Mouse (Mus musculus) thymus, postnatal 4 days (tissue): ENCODE measurements at regions not wholly inside any gene's neighbourhood (a gene's known extent, or its start where the extent isn't known, plus 50 kb on each side); places are given as distances from the start of the nearest gene placed in this dataset.
A peak's percentile ranks its signal among the peaks of the same experiment; 100 is the strongest.

Source experiments
- DNase-seq: peaks from one replicate; pipeline ENCODE4 v3.0.0; 2021

DNA sequence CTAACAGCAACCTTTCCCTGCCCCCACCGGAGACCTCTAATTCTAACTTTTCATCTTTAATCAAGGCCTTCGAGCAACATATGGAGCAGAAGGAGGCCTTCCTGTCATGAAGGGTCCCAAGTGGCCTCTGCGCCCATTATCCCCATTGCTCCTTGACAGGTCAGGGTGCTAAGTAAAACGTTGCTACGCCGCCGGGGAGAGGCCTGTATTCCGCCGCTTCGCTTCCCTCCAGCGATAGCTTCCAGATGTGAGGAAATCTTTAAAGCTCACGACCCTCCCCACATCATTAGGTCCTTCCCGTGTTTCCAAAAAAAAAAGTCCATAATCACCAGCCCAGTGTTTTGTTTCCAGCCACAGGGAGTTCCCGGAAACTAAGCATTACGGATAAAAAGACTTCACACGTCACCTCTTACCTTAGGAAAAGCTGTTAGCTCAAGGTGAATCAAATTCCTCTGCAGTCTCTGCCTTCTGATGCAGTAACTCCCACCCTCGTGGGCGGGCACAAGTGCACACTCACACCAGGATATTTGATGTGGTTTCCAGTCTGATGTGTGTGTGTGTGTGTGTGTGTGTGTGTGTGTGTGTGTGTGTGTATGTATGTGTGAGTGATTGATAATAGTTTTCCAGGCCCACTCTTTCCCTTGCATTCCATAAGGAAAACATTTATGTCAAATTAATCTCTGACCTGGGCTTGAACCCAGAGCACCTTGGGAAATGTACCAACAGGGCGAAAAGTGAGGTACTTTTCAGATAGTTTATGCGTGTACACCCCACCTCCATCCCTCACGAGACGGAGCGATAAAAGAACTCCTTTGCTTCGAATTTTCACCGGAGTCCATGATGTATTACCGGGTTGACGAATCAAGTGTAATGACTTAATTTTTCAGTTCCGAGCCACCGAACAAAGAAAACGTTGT is 107.5 kb downstream of the Gm45692 start:
- DNase-seq = no peak

DNA sequence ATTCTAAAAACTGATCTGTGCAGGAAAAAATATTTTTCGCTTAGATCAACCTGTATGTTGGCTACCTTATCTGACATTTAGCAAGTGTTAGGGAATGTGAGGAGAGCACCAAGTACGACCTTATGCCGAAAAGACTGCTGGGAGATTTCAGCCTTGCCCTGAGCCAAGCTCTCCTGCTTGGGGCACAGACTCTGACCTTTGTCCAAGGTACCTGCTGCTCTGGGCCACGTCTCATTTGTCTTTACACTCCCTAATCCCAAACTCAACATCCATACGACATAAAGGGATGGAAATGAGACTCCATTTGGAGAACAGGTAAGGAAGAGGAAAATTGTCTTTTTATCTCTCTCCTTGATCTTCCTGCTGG is 108.2 kb downstream of the Gm45692 start:
- no peak for DNase-seq

DNA sequence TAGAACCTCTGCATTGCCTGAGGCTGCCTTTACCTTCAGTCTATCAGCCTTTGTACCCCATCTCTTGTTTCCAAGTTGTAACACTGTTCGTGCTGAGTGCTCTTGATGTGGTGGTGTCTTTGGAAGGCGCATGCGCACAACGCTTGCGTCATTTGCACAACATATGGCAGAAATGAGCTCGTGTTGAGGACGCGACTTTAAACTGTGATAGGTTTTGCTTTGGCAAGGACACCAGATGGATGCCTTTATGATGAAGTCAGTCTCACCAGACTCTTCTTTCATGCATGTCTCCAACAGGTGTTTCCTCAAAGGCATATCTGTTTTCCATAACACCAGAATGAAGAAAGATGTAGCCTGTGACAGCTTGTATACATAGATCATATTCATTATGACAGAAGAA is 110.2 kb downstream of the Gm45692 start:
- DNase-seq = no peak

- no peak for DNase-seq
Observed at GRCm38 (mm10) chr8:26239075-26239474, 119.7 kb downstream of the Gm45692 start.

DNA sequence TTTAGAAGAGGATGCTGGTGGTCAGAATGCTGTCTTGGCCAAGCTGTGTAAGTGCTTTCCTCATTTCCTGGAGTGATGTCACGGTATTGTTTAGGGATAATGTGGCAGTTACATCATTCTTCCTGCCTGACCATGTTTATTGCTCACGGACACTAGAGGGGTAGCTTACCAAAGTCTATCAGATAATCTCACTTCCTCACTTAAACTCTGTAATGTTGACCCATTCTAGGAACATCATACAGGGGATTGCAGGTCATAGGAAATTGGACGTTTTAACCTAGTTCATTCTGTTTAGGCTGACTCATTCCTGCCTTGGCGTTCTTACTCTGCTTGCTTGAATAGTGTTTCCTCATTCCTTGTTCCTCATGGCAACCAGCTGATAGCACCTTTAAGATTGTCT is 120.3 kb downstream of the Gm45692 start:
- DNase-seq = no peak

DNA sequence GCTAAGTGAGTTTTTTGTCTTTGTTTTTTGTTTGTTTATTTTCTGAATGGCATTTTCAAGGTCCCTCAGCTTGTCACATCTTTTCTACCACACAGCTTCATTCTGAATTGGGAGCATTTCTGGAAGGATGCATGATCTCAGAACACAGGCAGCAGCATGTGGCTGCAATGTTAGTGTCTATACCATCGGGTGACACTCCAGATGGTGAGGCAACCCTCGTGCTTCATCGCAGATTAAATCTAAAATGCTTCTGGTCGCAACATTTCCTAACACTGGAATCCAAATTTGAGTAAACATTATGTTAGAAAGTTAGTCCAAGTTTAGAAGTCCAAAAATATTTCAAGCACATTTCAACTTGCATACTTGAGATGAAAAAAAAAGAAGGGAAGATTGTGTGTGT is 124.4 kb downstream of the Gm45692 start:
- DNase-seq = no peak

DNA sequence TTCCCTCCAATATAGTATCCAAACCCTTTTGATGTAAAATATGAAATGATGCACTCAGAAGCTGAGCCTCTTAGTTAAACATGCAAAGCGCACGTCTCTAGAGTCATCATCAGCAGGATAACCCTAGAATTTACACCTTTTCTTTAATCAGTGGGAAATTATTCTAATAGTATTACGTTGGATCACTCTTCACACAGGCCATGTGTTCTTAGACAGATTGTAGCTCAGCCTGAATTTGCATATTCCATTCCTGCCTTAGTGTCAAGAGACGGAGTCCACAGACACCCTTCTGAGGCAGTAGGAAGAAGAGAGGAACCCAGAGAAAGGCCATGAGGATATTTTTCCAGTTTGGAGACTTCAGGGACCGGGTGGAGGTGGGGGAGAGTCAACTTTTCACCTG is 125.0 kb downstream of the Gm45692 start:
- no peak for DNase-seq

DNA sequence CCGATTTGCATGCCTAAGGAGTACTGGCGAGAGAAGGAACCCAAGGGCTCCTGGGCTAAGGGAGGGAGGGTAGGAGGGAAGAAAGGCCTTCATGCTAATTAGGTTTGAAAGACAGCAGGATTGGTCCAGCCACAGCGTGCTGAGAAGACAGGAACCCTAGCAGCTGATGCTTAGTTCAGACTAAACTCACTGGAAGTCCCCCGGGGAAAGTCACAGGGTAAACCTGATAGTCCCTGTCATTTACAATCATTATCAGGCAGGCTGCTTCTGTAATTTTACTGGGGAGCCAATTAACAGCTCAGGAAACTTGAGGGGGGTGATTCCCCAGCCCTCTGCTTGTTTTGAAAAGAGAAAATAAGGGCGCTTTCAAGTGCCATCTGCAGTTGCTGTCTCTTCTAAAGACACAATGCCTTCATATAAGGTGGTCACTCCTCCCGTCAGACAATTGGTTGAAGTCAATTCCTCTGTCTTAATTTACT is 135.9 kb downstream of the Gm45692 start:
- no peak for DNase-seq

- no peak for DNase-seq
Observed at GRCm38 (mm10) chr8:26260294-26260693, 141.0 kb downstream of the Gm45692 start.

DNA sequence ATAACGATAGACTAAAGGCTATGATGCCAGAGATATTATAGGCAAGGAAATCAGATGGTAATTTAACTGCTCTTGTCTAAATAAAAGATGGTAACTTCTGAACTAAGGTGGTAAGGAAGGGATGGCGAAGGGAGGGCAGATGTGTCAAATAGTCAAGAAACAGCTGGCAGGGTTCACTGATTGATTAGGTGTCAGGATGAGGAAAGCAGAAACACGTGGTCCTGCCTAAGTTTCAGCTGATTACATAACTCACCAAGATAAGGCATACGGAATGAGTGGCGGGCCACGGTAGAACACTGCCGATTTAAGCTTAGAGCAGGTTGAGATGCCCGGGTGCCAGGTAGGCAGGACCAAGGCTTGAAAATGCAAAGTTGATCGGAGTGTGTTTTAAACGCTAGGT is 143.2 kb downstream of the Gm45692 start:
- no peak for DNase-seq

DNA sequence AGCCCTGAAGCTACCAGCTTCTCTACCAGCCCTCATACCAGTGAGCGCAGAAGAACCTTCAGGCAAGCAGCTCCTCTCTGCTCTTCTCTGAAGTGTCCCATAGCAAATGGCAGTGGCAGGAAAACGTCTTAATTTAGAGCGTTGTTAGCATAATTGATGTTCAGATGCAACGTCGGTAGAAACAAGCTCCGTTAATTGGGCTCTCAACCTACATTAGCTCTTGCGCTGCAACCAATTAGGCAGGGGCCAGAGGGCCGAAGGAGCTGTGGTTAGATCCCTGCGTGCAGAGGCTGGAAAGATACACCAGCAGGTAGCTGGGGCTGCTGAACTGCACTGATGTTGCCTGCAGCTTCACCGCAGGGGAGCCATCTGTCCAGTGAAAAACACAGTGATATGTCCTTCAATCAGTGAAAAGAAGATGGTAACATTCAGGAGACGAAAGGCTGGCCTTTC is 145.6 kb downstream of the Gm45692 start:
- no peak for DNase-seq

DNA sequence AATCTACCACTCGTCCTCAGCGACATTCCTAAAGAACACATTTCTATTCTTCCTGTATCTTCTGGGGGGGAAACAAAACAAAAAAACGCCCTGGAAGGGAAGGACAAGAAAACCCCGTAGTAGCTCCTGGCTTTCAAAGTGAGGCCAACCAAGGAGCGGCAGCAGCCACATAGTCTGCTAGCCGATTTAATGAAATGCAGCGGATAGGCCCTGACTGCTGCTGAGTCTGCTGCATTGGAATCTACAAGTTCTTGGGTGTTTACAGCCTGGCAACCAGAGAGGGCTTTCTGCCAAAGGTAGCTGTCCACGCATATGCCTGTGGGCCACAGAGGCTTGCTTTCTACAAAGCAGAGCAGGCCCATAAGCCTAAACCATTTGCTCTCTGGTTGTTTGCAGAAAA is 146.0 kb downstream of the Gm45692 start:
- no peak for DNase-seq

DNA sequence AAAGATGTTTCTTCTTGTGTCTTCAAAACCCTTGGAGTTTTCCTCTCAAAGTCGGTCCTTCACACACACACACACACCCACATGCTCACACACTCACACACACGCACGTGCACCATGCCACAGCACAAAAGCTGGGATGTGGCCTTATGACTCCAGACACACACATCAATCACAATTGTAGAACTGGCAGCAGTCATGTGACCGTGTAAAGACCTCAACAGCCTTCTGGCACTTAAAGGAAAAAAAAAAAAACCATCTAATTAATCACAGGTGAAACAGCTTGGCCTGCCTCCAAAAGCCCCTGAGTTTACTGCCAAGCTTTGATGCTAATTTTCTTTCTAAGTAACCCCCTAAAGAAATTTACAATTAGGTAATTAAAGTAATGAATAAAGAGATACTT is 147.1 kb downstream of the Gm45692 start:
- DNase-seq = no peak

DNA sequence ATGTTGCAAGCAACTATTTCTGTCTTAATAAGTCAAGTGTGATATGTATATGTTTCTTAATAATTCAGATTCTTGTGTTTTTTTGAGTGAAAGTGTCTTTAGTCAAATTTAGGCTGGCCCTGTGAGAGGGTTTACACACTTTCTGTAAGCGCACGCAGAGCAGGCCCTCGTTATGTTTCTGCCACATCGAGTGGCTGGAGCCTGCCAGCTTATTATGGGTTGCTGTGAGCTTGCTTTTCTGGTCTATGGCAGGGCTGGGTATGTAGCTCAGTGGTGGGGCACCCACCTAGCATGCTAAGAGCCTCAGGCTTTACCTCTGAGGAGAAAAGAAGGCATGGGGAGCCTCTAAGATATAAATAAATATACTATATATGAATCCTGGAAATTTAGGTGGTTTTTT is 148.2 kb downstream of the Gm45692 start:
- no peak for DNase-seq

DNA sequence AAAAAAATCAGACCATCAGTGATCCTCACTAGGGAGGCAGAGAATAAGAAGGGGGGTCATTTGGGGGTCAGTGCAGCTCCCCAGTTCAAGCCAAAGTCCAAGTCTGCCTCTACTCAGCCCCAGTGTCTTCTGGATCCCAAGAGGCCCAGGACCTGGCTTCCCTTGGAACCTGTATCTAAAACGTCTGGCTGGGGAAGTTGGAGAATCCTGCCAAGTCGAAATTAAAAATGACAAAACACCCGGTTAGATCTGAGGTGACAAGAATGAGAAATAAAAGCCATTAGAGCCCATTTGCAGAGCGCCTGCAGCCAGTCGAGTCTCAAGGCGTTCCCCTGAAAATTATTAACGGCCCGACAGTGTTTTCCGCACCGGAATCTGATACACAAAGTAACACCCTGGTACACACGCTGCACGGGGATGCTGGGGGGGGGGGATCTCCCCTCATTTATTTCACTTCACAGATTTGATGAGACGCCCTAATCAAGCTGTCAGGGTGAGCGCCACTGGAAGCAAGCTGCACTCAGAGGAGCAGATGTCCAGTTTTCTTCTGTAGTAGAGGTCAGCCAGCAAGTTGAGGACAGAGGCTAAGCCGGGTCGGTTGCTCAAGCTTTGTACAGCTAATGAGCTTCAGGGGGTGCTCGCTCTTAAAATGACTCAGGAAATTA is 149.5 kb downstream of the Gm45692 start:
- DNase-seq = no peak

GRCm38 (mm10) chr8:26272110-26272509 is 152.8 kb downstream of the Gm45692 start:
- peak; percentile 39 for DNase-seq

DNA sequence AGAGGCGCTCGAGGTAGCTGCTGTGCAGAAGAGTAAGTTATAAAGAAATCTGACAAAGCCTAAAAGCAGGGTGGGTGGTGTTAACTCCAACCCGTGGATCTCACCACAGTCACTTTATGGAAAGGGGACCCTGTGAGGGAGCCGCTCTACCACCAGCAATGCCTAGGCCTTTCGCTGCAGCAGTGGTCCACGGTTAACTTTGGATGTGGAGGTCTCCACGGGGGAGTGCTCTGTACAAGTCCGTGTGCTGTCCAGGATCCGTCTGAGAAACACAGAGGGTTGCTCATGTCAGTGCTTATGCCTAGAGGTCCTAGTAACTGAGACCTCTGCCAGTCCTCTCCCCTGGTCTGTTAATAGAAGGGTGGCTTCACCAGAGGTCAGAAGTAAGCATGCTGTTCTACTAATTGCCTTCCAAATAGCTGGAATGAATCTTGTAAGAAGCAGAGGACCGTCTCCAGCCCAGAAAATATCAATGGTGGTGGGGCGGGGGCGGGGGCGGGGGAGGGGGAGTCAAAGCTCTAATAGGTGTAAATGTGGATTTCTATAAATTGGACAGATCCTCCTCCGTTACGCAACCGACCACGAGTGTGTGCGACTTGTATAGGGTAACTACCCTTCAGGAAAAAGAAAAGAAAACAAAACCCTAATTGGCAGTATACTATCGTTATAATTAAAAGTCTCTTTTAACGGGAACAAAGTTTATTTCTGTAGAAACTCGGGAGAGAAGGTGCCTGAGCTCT is 153.5 kb downstream of the Gm45692 start:
- no peak for DNase-seq

GRCm38 (mm10) chr8:26273415-26273760 is 154.1 kb downstream of the Gm45692 start:
- peak; percentile 28 for DNase-seq

DNA sequence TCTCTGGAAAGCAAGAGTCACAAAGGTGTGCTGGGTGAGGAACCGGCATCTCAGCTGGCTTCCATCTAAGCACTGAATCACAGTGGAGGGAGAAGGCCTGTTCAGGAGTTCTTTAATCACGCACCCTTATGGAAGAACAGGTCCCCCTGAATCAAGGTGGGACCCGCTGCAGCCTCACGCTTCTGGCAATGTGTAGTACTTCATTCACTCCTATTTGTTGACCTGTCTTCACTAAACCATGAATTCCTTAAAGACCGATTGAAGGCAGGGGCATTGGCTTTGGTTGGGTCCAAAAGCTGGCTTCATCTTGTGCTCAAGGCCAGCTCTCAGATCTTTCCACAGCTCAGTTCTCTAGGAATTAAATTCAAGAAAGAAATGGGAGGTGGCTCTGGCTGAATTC is 154.5 kb downstream of the Gm45692 start:
- DNase-seq = no peak

- DNase-seq = no peak
Observed at GRCm38 (mm10) chr8:26274481-26274880, 155.1 kb downstream of the Gm45692 start.

GRCm38 (mm10) chr8:26282156-26282935 is 163.0 kb downstream of the Gm45692 start:
- no peak for DNase-seq

- no peak for DNase-seq
Observed at GRCm38 (mm10) chr8:26283957-26284356, 164.6 kb downstream of the Gm45692 start.

DNA sequence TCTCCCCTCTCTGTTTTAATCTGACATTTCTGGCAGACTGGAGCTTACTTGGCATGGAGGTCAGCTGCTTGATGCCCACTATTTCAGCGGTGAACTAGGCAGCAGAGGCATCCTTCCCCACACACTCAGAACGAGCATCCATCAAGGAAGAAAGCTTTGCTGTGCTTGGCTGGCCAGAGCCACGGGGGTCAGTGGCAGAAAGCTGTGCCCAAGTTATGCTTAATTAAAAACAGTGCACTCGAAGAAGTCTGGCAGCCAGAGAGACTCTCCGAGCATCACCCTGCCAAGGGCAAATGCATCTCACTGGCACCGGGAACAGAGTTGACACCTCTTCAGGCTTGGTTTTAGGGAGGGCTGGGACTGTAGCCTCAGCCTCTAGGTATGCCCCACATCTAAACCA is 168.3 kb downstream of the Gm45692 start:
- DNase-seq = no peak
